Mouse (Mus musculus) heart, embryonic 15.5 days (tissue): Measurements from ENCODE around the gene Nlrx1. TPM values are rescaled to one million over a fixed set of nuclear protein-coding genes. Genes with fewer than 3 reads are reported as not detected.
A peak's percentile ranks its signal among the peaks of the same experiment; 100 is the strongest.

ENCODE experiments used
- ATAC-seq: fragments of 200-750 bp; cut with Nextera tagmentation; replicated peaks from 2 replicates; pipeline ENCODE4 v1.8.0; 2017; ENCODE audit warnings: low read depth, moderate TSS enrichment; ENCODE audit not compliant: insufficient number of reproducible peaks, insufficient read depth, low FRiP score
- H3K27ac ChIP-seq: fragments of 300-500 bp; sonication (generic); 2 replicates; pipeline ENCODE4 v1.5.1; 2015; ENCODE audit warnings: mild to moderate bottlenecking, inconsistent platforms
- H3K27me3 ChIP-seq: fragments of 300-500 bp; sonication (generic); 2 replicates; pipeline ENCODE4 v1.6.1; 2015; ENCODE audit warnings: inconsistent platforms
- H3K36me3 ChIP-seq: fragments of 300-500 bp; sonication (generic); 2 replicates; pipeline ENCODE4 v1.6.1; 2015; ENCODE audit warnings: mild to moderate bottlenecking, inconsistent platforms
- H3K4me1 ChIP-seq: fragments of 300-500 bp; sonication (generic); replicated peaks from 2 replicates; pipeline ENCODE4 v1.6.1; 2015; ENCODE audit warnings: inconsistent platforms
- H3K4me2 ChIP-seq: fragments of 300-500 bp; sonication (generic); 2 replicates; pipeline ENCODE4 v1.6.1; 2015; ENCODE audit warnings: inconsistent platforms, mild to moderate bottlenecking, moderate library complexity
- H3K4me3 ChIP-seq: fragments of 300-500 bp; sonication (generic); 2 replicates; pipeline ENCODE4 v1.5.1; 2015; ENCODE audit warnings: mild to moderate bottlenecking, inconsistent platforms
- H3K9ac ChIP-seq: fragments of 300-500 bp; sonication (generic); 2 replicates; pipeline ENCODE4 v1.6.1; 2015; ENCODE audit warnings: mild to moderate bottlenecking, inconsistent platforms
- H3K9me3 ChIP-seq: fragments of 300-500 bp; sonication (generic); replicated peaks from 2 replicates; pipeline ENCODE4 v1.6.1; 2016; ENCODE audit warnings: inconsistent platforms
- WGBS: fragments of 180-500 bp; shearing (Covaris S2); methylation state at CpG from one replicate; pipeline ENCODE4 v1.1.7; 2015; ENCODE audit warnings: mixed read lengths; 5-methylcytosine and 5-hydroxymethylcytosine counted together
- polyA plus RNA-seq: library from polyadenylated mRNA; unstranded; fragments of >200 nt; fragmentation: Nextera tagmentation; extraction: Ambion mirVana; gene quantifications from 2 replicates; pipeline ENCODE4 v1.2.1, GENCODE M21; 2015

The Nlrx1 gene
- polyA plus RNA-seq, 1 experiment from 2014 or later, result 7.3 TPM

- Histone ChIP-seq H3K4me3 (no peak overlapping the region), H3K4me1 (peaks cover 8% of the 10 kb centered on the region), H3K9ac (no peak overlapping the region), H3K9me3 (no peaks in the 10 kb centered on the region), H3K27ac (no peak overlapping the region), H3K36me3 (no peaks in the 10 kb centered on the region), H3K4me2 (peak overlapping the region; percentile 44), H3K27me3 (peaks cover 11% of the 10 kb centered on the region; the same call in 1 of the 2 replicates)
- WGBS, result 38% methylated on average over 26 of the region's 26 CpGs
- peak; percentile 87 for ATAC-seq
These were observed 18.9 kb downstream of the Nlrx1 start for GRCm38 (mm10) chr9:44249181-44250146.

DNA sequence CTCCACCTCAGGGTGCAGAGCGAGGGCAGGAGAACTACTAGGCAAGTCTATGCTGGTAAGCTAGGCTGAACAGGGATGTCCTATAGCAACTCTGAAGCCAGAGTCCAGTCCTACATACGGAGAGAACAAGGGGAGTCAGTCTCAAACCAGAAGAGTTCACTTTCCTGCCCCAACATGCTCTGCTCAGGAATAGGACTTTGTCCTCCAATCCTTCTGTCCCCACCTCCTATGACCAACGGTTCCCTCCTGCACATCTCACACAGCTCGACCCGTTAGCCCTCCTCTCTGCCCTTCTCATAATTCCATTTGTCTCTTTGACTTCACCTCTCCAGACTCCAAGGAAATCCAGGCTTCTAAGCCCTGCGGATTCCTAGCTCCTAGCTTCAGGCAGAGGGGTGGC lies 20.5 kb downstream of the Nlrx1 start:
- no peak overlapping the region for H3K4me3 ChIP-seq
- no peak overlapping the region for H3K9ac ChIP-seq
- H3K27ac ChIP-seq, result no peak overlapping the region
- H3K36me3 ChIP-seq, result no peaks in the 10 kb centered on the region
- no peak for ATAC-seq
- peaks cover 8% of the 10 kb centered on the region for H3K4me1 ChIP-seq
- no peak overlapping the region for H3K4me2 ChIP-seq
- H3K9me3 ChIP-seq, result no peaks in the 10 kb centered on the region
- peaks cover 11% of the 10 kb centered on the region; the same call in 1 of the 2 replicates for H3K27me3 ChIP-seq
- 74% methylated on average over 6 of the region's 6 CpGs for WGBS

- Histone ChIP-seq H3K27ac (no peak overlapping the region), H3K9me3 (no peaks in the 10 kb centered on the region), H3K4me2 (no peak overlapping the region), H3K4me1 (no peaks in the 10 kb centered on the region), H3K27me3 (0 out of 2 replicates have a peak, but pooled peaks cover 3% of the 10 kb centered on the region), H3K9ac (no peak overlapping the region), H3K4me3 (no peak overlapping the region), H3K36me3 (no peaks in the 10 kb centered on the region)
- no peak for ATAC-seq
- 41% methylated on average over 2 of the region's 2 CpGs for WGBS
These were observed 24.8 kb downstream of the Nlrx1 start for GRCm38 (mm10) chr9:44243621-44244020.

- 55% methylated on average over 9 of the region's 9 CpGs for WGBS
- Histone ChIP-seq H3K4me2 (no peak overlapping the region), H3K4me3 (no peak overlapping the region), H3K9me3 (no peaks in the 10 kb centered on the region), H3K36me3 (no peaks in the 10 kb centered on the region), H3K27ac (no peak overlapping the region), H3K4me1 (no peaks in the 10 kb centered on the region), H3K9ac (no peak overlapping the region), H3K27me3 (no peaks in the 10 kb centered on the region)
- ATAC-seq, result no peak
These were observed 27.0 kb downstream of the Nlrx1 start for GRCm38 (mm10) chr9:44241418-44241817.

GRCm38 (mm10) chr9:44240911-44241310 lies 27.5 kb downstream of the Nlrx1 start:
- Histone ChIP-seq H3K4me1 (no peaks in the 10 kb centered on the region), H3K4me3 (no peak overlapping the region), H3K27me3 (no peaks in the 10 kb centered on the region), H3K27ac (no peak overlapping the region), H3K9ac (no peak overlapping the region), H3K36me3 (no peaks in the 10 kb centered on the region), H3K9me3 (no peaks in the 10 kb centered on the region), H3K4me2 (no peak overlapping the region)
- 54% methylated on average over 5 of the region's 5 CpGs for WGBS
- ATAC-seq, result no peak

- Histone ChIP-seq H3K36me3 (no peaks in the 10 kb centered on the region), H3K4me3 (no peak within 1 kb of the TSS), H3K4me2 (no peak within 1 kb of the TSS), H3K27ac (no peak within 1 kb of the TSS), H3K9ac (no peak within 1 kb of the TSS), H3K9me3 (no peaks in the 10 kb centered on the region), H3K4me1 (no peaks in the 10 kb centered on the region), H3K27me3 (no peaks in the 10 kb centered on the region)
- 60% methylated on average over 2 of the region's 2 CpGs for WGBS
- no peak for ATAC-seq
These were observed 28.0 kb downstream of the Nlrx1 start, which contains the start of gene Ccdc153 for GRCm38 (mm10) chr9:44240399-44240798. TSS of gene Ccdc153 (plus strand) at chr9:44240676.

GRCm38 (mm10) chr9:44239447-44239846 lies 29.0 kb downstream of the Nlrx1 start:
- H3K4me3 ChIP-seq, result no peak overlapping the region
- no peak for ATAC-seq
- H3K27ac ChIP-seq, result no peak overlapping the region
- 10% methylated on average over 5 of the region's 5 CpGs for WGBS
- H3K9me3 ChIP-seq, result no peaks in the 10 kb centered on the region
- H3K9ac ChIP-seq, result no peak overlapping the region
- H3K4me2 ChIP-seq, result no peak overlapping the region
- H3K36me3 ChIP-seq, result no peaks in the 10 kb centered on the region
- H3K27me3 ChIP-seq, result no peaks in the 10 kb centered on the region
- H3K4me1 ChIP-seq, result peaks cover 4% of the 10 kb centered on the region; the same call in 1 of the 2 replicates

DNA sequence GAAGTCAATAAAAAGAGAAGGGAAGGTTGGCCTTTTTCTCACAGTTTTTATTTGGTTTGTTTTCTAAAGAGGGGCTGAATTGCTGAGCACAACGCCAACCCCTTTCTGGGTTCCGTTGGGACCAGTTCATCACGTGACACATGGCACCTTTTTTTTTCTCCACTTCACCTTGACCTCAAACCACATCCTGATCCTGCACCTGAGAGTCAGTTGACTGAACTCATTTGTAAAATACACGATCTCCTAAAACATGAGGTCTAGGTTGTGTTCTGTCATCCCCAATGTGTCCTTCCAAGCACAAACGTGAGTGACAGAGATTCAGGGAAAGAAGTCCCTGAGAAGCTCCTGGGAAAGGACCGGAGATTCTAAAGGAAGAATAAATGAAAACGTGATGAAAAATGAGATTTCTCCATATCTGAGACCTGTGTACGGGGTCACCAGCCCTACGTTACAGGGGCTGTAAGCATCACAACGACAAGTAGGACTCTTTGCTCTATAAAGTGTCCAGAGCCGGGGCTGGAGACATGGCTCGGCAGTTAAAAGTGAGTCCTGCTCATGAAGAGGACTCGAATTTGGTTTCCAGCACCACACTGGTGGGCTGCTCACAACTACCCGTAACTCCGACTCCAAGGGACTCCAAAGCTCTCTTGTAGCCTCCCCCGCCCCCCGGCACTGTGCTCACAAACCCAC lies 29.8 kb downstream of the Nlrx1 start:
- no peaks in the 10 kb centered on the region for H3K9me3 ChIP-seq
- H3K9ac ChIP-seq, result no peak overlapping the region
- no peaks in the 10 kb centered on the region for H3K27me3 ChIP-seq
- H3K27ac ChIP-seq, result no peak overlapping the region
- H3K4me2 ChIP-seq, result no peak overlapping the region
- WGBS, result 71% methylated on average over 17 of the region's 17 CpGs
- H3K36me3 ChIP-seq, result no peaks in the 10 kb centered on the region
- H3K4me1 ChIP-seq, result peaks cover 5% of the 10 kb centered on the region; the same call in 1 of the 2 replicates
- no peak for ATAC-seq
- no peak overlapping the region for H3K4me3 ChIP-seq

- H3K4me3 ChIP-seq, result no peak overlapping the region
- H3K27me3 ChIP-seq, result no peaks in the 10 kb centered on the region
- H3K9ac ChIP-seq, result no peak overlapping the region
- H3K36me3 ChIP-seq, result no peaks in the 10 kb centered on the region
- H3K27ac ChIP-seq, result no peak overlapping the region
- no peak overlapping the region for H3K4me2 ChIP-seq
- H3K9me3 ChIP-seq, result no peaks in the 10 kb centered on the region
- 66% methylated on average over 4 of the region's 4 CpGs for WGBS
- ATAC-seq, result no peak
- peaks cover 14% of the 10 kb centered on the region for H3K4me1 ChIP-seq
These were observed 31.3 kb downstream of the Nlrx1 start for GRCm38 (mm10) chr9:44237128-44237527.

DNA sequence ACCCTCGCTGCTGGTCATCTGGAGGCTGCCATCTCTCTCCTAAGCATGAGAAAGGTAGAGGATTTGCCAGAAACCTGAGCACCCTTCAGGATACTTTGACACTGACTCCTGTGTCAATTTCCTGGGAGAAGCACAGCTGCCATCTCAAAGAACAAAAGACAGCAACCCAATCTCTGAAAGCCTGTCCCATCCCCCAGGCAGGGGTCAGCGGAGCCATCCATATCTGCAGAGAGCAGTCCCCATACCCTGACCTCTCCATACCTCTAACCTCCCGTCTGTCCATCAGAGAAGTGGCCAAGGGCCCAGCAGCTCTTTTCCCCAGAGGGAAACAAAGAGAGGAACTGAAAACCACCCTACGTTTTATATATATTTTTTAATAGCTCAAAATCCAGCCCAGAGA lies 31.8 kb downstream of the Nlrx1 start:
- peaks cover 19% of the 10 kb centered on the region for H3K4me1 ChIP-seq
- H3K9me3 ChIP-seq, result no peaks in the 10 kb centered on the region
- no peaks in the 10 kb centered on the region for H3K36me3 ChIP-seq
- ATAC-seq, result no peak
- no peaks in the 10 kb centered on the region for H3K27me3 ChIP-seq
- no peak overlapping the region for H3K4me3 ChIP-seq
- no peak overlapping the region for H3K9ac ChIP-seq
- H3K27ac ChIP-seq, result no peak overlapping the region; the same call in 1 of the 2 replicates
- WGBS, result 57% methylated on average over 4 of the region's 4 CpGs
- H3K4me2 ChIP-seq, result no peak overlapping the region
